Mouse (Mus musculus) midbrain, embryonic 12.5 days (tissue): ENCODE results near the gene Eno1. TPM values are rescaled to one million over a fixed set of nuclear protein-coding genes. Genes with fewer than 3 reads are reported as not detected.
A peak's percentile ranks its signal among the peaks of the same experiment; 100 is the strongest.
"Not testable (repeated sequence)": the region's sequence is repeated elsewhere in the genome, so short reads cannot be mapped to it uniquely, and the experiment has no call there.

Source experiments
- ATAC-seq: fragments of 200-750 bp; cut with Nextera tagmentation; 2 replicates; pipeline ENCODE4 v1.8.0; 2017; ENCODE audit warnings: low read depth, moderate TSS enrichment, moderate library complexity; ENCODE audit not compliant: low FRiP score
- H3K27ac ChIP-seq: fragments of 300-500 bp; sonication (generic); replicated peaks from 2 replicates; pipeline ENCODE4 v1.5.1; 2016; ENCODE audit warnings: mild to moderate bottlenecking
- H3K27me3 ChIP-seq: fragments of 300-500 bp; sonication (generic); 2 replicates; pipeline ENCODE4 v1.6.1; 2016; ENCODE audit warnings: mild to moderate bottlenecking
- H3K36me3 ChIP-seq: fragments of 300-500 bp; sonication (generic); 2 replicates; pipeline ENCODE4 v1.6.1; 2016
- H3K4me1 ChIP-seq: fragments of 300-500 bp; sonication (generic); 2 replicates; pipeline ENCODE4 v1.6.1; 2016
- H3K4me2 ChIP-seq: fragments of 300-500 bp; sonication (generic); replicated peaks from 2 replicates; pipeline ENCODE4 v1.6.1; 2016; ENCODE audit warnings: mild to moderate bottlenecking, moderate library complexity
- H3K4me3 ChIP-seq: fragments of 300-500 bp; sonication (generic); 2 replicates; pipeline ENCODE4 v1.5.1; 2016; ENCODE audit warnings: mild to moderate bottlenecking
- H3K9ac ChIP-seq: fragments of 300-500 bp; sonication (generic); replicated peaks from 2 replicates; pipeline ENCODE4 v1.6.1; 2016; ENCODE audit warnings: mild to moderate bottlenecking, moderate library complexity
- H3K9me3 ChIP-seq: fragments of 300-500 bp; sonication (generic); 2 replicates; pipeline ENCODE4 v1.6.1; 2016; ENCODE audit warnings: mild to moderate bottlenecking
- WGBS: fragments of 180-500 bp; shearing (Covaris S2); methylation state at CpG from one replicate; pipeline ENCODE4 v1.1.7; 2016; 5-methylcytosine and 5-hydroxymethylcytosine counted together
- polyA plus RNA-seq: library from polyadenylated mRNA; unstranded; fragments of >200 nt; fragmentation: Nextera tagmentation; extraction: Ambion mirVana; gene quantifications from 2 replicates; pipeline ENCODE4 v1.2.1, GENCODE M21; 2016

Eno1 gene
- polyA plus RNA-seq, 1 experiment from 2014 or later, result 1,083 TPM

DNA sequence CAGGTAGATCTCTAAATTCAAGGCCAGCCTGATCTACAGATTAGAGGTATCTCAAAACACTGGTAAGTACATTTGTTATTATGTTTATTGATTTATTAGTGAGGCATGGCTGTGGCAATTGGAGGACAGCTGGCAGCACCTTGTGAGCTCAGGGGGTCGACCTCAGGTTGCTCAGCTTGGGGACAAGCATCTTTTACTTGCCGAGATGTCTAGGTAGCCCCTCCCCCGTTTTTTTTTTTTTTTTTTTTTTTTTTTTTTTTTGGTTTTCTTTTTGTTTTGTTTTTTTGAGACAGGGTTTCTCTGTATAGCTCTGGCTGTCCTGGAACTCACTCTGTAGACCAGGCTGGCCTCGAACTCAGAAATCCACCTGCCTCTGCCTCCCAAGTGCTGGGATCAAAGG lies 34.2 kb downstream of the Eno1 start:
- H3K36me3 ChIP-seq, ATAC-seq, H3K27ac ChIP-seq, H3K9me3 ChIP-seq, H3K27me3 ChIP-seq, H3K9ac ChIP-seq, H3K4me3 ChIP-seq, H3K4me2 ChIP-seq: not testable (repeated sequence)
- whole genome bisulfite sequencing, result 64% methylated on average over 4 of the region's 4 CpGs
- peaks cover 18% of the 10 kb centered on the region for H3K4me1 ChIP-seq

DNA sequence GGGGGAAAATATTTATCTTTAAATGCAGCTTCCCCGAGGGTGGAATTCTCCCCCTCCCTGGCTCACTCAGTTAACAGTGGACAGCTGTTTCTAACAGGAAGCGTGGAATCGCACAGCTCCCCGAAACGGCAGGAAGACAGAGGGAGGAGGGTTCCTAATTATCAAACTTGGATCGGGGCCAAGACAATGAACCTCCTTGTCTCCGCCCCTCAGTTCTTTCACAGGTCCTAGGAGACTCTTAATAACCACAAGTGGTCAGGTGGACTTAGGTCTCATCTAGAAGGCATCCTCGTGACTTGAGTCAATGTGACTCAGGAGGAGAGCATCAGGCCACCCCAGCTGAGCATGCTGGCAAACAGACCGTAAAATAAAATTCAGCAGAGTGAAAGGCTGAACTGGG lies 36.2 kb downstream of the Eno1 start:
- H3K9me3 ChIP-seq, result no peaks in the 10 kb centered on the region
- H3K36me3 ChIP-seq, result no peaks in the 10 kb centered on the region
- H3K27me3 ChIP-seq, result no peaks in the 10 kb centered on the region
- H3K4me1 ChIP-seq, result peaks cover 18% of the 10 kb centered on the region
- H3K4me3 ChIP-seq, result no peak overlapping the region
- 12% methylated on average over 9 of the region's 9 CpGs for WGBS
- H3K27ac ChIP-seq, result peak overlapping the region; percentile 27
- H3K4me2 ChIP-seq, result peak overlapping the region; percentile 12; the same call in 1 of the 2 replicates
- no peak overlapping the region for H3K9ac ChIP-seq
- ATAC-seq, result peak; percentile 75

DNA sequence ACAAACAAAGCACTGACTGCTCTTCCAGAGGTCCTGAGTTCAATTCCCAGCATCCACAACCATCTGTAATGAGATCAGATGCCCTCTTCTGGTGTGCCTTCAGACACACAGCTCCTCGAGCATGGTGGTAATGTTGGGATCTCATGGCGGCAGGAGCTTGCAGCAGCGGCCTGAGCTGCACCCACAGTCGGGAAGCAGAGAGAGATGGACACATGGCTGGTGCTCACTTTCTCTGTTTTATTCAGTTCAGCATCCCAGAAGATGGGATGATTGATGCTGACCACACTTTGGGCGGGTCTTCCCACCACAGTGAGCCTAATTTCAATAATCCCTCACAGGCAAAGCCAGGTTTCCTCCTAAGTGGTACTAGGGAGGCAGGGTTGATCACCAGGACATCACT lies 39.0 kb downstream of the Eno1 start:
- no peak for ATAC-seq
- Histone ChIP-seq H3K9me3 (no peaks in the 10 kb centered on the region), H3K36me3 (no peaks in the 10 kb centered on the region), H3K4me3 (no peak overlapping the region), H3K4me2 (no peak overlapping the region), H3K27ac (no peak overlapping the region), H3K27me3 (no peaks in the 10 kb centered on the region), H3K4me1 (peaks cover 22% of the 10 kb centered on the region), H3K9ac (no peak overlapping the region)
- WGBS, result 85% methylated on average over 5 of the region's 5 CpGs

DNA sequence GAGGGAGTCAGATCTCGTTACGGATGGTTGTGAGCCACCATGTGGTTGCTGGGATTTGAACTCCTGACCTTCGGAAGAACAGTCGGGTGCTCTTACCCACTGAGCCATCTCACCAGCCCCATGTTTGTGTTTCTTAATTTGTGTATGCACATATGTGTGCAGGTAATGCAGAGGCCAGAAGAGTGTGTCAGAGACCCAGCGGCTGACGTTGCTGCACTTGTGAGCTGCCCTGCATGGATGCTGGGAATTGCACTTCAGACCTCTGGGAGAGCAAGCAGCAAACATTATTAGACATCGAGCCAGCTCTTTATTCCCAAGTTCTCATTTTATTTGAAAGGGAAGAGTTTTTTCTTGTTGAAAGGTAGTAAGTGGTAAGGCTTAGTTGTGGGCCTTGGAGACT lies 42.8 kb downstream of the Eno1 start:
- whole genome bisulfite sequencing, result 82% methylated on average over 7 of the region's 7 CpGs
- not testable (repeated sequence) for H3K9ac ChIP-seq, H3K4me2 ChIP-seq, H3K27me3 ChIP-seq, H3K36me3 ChIP-seq, H3K27ac ChIP-seq, H3K9me3 ChIP-seq, ATAC-seq, H3K4me3 ChIP-seq
- H3K4me1 ChIP-seq, result peaks cover 19% of the 10 kb centered on the region

DNA sequence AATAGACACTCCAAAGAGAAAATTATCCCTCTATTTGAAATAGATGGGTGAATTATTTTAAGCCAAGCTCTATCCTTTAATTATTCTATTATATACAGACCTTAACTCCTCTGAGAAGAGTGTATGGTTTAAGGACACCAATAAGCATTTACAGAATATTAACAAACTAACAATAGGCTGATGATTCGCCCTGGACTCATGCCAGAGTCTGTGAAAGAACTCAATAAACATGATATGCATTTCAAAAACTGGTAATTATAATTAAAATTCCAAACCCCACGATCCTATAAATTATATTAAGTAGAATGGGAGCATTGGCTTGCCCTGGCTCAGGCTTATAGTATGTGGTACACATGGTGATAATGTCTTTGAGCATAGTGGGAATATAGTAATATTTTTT lies 43.5 kb downstream of the Eno1 start:
- Histone ChIP-seq H3K4me2 (no peak overlapping the region), H3K27me3 (no peaks in the 10 kb centered on the region), H3K9ac (no peak overlapping the region), H3K27ac (peak overlapping the region; percentile 93; the same call in 1 of the 2 replicates), H3K9me3 (no peaks in the 10 kb centered on the region), H3K36me3 (no peaks in the 10 kb centered on the region), H3K4me3 (no peak overlapping the region), H3K4me1 (peaks cover 21% of the 10 kb centered on the region)
- 73% methylated on average over 2 of the region's 2 CpGs for WGBS
- no peak for ATAC-seq

DNA sequence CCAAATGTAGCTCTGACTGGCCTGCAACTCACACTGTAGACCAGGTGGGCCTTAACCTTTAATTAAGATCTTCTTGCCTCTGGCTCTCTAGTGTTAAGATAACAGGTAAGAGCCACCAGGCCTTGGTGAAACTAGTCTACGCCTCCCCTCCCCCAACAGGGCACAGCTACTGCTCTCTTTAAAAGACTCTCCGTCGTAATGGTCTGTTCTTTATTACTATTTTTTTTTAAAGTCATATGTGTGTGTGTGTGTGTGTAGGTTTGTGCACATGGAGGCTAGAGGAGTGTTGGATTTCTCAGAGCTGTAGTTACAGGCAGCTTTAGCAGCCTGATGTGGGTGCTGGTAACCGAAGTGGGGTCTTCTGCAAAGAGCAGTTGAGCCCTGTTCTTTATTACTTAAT lies 43.9 kb downstream of the Eno1 start:
- no peaks in the 10 kb centered on the region for H3K9me3 ChIP-seq
- peak overlapping the region; percentile 54 for H3K4me2 ChIP-seq
- H3K36me3 ChIP-seq, result no peaks in the 10 kb centered on the region
- 0 out of 2 replicates have a peak overlapping the region, but pooled peaks have one; percentile 96 for H3K4me3 ChIP-seq
- H3K27ac ChIP-seq, result peak overlapping the region; percentile 93
- ATAC-seq, result no peak
- no peak overlapping the region; the same call in 1 of the 2 replicates for H3K9ac ChIP-seq
- 54% methylated on average over 4 of the region's 4 CpGs for WGBS
- peaks cover 21% of the 10 kb centered on the region for H3K4me1 ChIP-seq
- H3K27me3 ChIP-seq, result no peaks in the 10 kb centered on the region

DNA sequence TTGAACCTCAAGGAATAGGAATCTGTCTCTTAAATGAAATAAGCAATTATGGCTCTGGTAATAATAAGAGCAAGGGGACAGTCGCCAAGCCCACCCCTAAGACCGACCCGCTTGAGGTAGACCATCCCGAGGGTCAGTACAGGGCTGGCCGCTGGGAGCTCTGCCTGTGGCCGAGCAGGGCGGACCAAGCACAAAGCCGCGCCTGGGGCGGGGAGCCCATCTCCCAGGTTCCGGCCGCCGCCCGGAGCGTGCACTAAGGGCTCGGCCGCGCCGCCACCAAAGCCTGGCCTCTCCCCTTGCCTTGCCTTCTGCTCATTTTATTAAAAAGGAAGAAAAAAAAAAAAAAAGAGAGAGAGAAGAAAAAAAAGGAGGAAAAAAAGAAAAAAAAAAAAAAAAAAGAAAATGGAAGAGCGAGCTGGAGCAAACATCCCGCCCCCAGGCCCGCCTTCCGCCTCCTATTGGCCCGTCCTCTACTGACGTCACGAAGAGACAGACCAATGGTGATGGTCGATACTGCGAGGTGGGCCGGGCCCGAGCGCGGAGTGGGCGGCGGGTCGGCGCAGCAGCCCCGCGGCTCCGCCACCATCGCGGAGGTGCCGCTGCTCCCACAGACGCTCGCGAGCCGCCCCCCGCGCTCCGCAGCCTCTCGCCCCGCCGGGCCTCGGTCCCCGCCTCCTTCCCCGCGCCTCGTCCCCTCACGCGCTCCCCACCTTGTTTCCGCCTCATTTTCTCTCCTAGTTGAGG lies 44.7 kb downstream of the Eno1 start, which contains the start of gene Rere:
Gene Rere (plus strand): TSS at position 629 of the 744 bp plus-strand sequence.
- H3K4me3 ChIP-seq, result peak within 1 kb of the TSS; percentile 96
- peak within 1 kb of the TSS; percentile 97 for H3K9ac ChIP-seq
- under 1% methylated on average over 59 of the region's 60 CpGs for WGBS
- H3K9me3 ChIP-seq, result no peaks in the 10 kb centered on the region
- peak; percentile 98 for ATAC-seq
- peaks cover 21% of the 10 kb centered on the region for H3K4me1 ChIP-seq
- H3K27ac ChIP-seq, result peak within 1 kb of the TSS; percentile 93
- H3K4me2 ChIP-seq, result peak within 1 kb of the TSS; percentile 68
- H3K36me3 ChIP-seq, result no peaks in the 10 kb centered on the region
- H3K27me3 ChIP-seq, result no peaks in the 10 kb centered on the region

DNA sequence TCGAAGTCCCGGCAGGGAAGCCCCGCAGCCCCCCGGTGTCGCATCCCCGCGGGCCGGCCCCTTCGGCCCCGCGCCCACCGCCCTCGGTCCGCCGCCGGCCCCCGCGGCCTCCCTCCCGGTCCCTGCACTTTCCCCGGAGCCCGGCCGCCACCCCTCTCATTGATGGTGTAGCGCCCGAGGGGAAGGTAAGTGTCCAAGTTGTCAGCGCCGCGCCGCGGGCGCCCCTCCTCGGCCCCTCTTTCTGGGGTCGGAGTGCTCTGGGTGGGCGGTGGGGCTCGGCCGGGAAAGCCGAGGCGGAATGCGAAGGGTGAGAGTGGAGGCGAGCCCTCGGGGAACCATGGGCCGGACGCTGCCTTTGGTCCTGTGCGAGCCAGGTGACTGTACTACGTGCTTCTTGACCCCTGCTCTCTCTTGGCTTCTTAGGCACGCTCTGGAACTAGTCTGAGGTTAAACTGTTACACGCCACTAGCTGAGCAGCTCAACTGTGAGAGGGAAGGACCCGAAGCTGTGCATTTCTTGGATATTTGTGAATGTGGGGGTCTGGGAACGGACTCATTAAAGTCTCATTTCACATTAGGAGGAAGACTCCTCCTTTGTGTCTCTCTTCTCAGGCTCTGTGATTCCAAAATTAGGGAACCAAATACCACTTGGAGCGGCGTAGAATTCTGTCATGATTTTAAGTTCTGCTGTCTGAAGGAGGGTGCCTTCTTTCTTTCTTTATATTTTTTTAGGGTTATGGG lies 45.5 kb downstream of the Eno1 start:
- H3K9ac ChIP-seq, result peak overlapping the region; percentile 97
- peaks cover 21% of the 10 kb centered on the region for H3K4me1 ChIP-seq
- H3K27ac ChIP-seq, result peak overlapping the region; percentile 90
- no peaks in the 10 kb centered on the region for H3K9me3 ChIP-seq
- peak overlapping the region; percentile 96 for H3K4me3 ChIP-seq
- H3K36me3 ChIP-seq, result no peaks in the 10 kb centered on the region
- peak overlapping the region; percentile 68 for H3K4me2 ChIP-seq
- H3K27me3 ChIP-seq, result no peaks in the 10 kb centered on the region
- ATAC-seq, result peak; percentile 10; the same call in 1 of the 2 replicates
- 1% methylated on average over 48 of the region's 50 CpGs for WGBS

DNA sequence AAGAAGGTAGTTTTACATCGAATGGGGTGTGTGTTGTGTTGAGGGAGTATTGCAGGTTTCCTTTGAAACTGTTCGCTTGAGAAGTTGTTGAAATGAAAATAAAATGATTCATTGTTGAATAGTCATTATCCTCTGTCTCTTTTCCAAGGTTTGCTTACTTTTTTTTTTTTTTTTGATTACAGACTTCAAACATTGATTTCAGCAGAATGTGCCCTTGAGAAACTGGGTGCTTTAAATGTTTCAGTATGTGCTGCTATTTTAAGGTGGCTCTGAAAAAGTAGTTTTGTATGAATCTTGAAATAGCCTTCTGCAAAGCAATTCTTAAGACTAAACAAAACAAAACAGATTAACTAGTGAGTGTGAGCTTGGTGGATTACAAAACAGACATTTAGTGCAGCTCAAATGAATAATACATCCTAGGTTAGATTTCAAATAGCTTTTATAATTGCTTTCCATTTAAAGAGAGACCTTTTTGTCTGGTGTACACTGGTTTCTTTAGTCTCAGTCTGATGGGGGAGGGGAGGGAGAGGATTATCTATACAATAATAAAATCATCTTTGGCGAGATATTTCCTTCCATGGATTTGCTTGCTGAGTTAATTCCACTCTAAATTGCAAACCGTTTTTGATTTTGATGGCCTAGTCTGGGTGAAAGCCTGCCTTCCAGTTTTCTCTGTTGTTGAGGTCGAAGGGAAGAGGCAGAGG lies 46.3 kb downstream of the Eno1 start:
- peaks cover 21% of the 10 kb centered on the region for H3K4me1 ChIP-seq
- H3K27ac ChIP-seq, result peak overlapping the region; percentile 90
- ATAC-seq, result no peak
- H3K36me3 ChIP-seq, result no peaks in the 10 kb centered on the region
- peak overlapping the region; percentile 97 for H3K9ac ChIP-seq
- peak overlapping the region; percentile 68 for H3K4me2 ChIP-seq
- 2% methylated on average over 5 of the region's 5 CpGs for WGBS
- no peaks in the 10 kb centered on the region for H3K9me3 ChIP-seq
- H3K27me3 ChIP-seq, result no peaks in the 10 kb centered on the region
- H3K4me3 ChIP-seq, result peak overlapping the region; percentile 96

DNA sequence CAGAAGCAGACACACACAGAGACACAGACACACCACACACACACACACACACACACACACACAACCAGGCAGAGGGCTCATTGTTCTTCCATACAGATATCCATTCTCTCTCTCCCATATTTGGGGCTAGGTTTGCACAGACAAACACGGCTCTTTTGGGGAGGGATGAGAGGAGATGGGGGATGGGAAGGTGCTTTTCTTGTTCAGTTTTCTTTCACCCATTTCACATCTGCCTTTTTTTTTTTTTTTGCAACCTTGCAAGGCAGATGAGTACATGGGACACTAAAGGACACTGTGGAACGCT lies 46.8 kb downstream of the Eno1 start:
- Histone ChIP-seq H3K9ac (peak overlapping the region; percentile 97), H3K4me2 (peak overlapping the region; percentile 68), H3K27ac (peak overlapping the region; percentile 90), H3K9me3 (no peaks in the 10 kb centered on the region), H3K4me1 (peaks cover 21% of the 10 kb centered on the region), H3K36me3 (no peaks in the 10 kb centered on the region), H3K27me3 (no peaks in the 10 kb centered on the region), H3K4me3 (peak overlapping the region; percentile 96)
- 2% methylated on average over 2 of the region's 2 CpGs for WGBS
- ATAC-seq, result no peak

DNA sequence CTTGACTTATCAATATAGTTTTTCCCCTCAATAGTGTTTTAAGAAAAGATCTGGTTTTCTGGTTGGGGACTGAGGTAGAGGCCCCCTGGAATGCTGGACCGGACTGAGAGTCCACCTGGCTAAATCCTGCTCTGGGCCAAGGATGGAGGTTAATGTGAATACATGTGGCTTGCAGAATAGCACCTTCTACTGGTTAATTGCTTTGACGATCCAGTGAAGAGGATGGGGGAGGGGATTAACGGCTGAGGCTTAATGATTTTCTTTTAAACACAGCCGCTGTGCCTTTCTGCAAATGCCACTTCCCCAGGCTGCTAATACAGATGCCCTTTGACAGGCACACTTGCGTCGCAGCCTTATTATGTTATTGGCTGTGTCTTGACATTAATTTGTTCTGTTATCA lies 47.5 kb downstream of the Eno1 start:
- H3K4me3 ChIP-seq, result peak overlapping the region; percentile 96
- H3K4me1 ChIP-seq, result peaks cover 27% of the 10 kb centered on the region
- WGBS, result 4% methylated on average over 6 of the region's 6 CpGs
- no peaks in the 10 kb centered on the region for H3K36me3 ChIP-seq
- H3K9ac ChIP-seq, result peak overlapping the region; percentile 97
- H3K9me3 ChIP-seq, result no peaks in the 10 kb centered on the region
- H3K4me2 ChIP-seq, result peak overlapping the region; percentile 68
- H3K27ac ChIP-seq, result peak overlapping the region; percentile 90
- H3K27me3 ChIP-seq, result no peaks in the 10 kb centered on the region
- ATAC-seq, result no peak

DNA sequence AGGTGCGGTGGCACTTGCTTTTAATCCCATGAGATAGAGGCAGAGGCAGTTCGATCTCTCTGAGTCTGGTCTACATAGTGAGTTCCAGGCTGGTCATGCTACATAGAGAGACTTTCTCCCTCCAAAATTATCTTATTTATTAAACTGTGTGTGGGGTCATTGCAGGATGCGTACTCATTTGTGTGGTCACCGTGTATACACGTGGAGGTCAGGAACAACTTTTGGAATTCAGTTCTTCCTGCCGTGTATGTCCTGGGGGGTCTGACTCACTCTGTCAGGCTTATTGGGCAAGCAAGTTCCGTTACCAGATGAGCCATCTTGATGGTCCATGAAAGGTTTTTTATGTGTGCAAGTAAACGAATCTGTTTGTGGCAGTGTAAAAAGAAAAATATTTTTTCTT lies 50.5 kb downstream of the Eno1 start:
- no peak overlapping the region for H3K27ac ChIP-seq
- no peak overlapping the region for H3K4me2 ChIP-seq
- H3K4me3 ChIP-seq, result no peak overlapping the region
- H3K9me3 ChIP-seq, result 0 out of 2 replicates have a peak, but pooled peaks cover 6% of the 10 kb centered on the region
- no peak for ATAC-seq
- no peak overlapping the region for H3K9ac ChIP-seq
- H3K36me3 ChIP-seq, result peaks cover 14% of the 10 kb centered on the region
- H3K27me3 ChIP-seq, result no peaks in the 10 kb centered on the region
- WGBS, result 93% methylated on average over 8 of the region's 8 CpGs
- H3K4me1 ChIP-seq, result peaks cover 28% of the 10 kb centered on the region
